Mouse (Mus musculus) ES-Bruce4 (cell line): ENCODE measurements around the gene 1700067P10Rik.

Source experiments
- CTCF ChIP-seq: IDR thresholded peaks from one replicate; pipeline ENCODE4 v1.8.1; 2011; ENCODE audit warnings: low read depth, low read length
- POLR2A ChIP-seq: IDR thresholded peaks from one replicate; pipeline ENCODE4 v1.8.1; 2011; ENCODE audit warnings: low read length; ENCODE audit not compliant: insufficient read depth

DNA sequence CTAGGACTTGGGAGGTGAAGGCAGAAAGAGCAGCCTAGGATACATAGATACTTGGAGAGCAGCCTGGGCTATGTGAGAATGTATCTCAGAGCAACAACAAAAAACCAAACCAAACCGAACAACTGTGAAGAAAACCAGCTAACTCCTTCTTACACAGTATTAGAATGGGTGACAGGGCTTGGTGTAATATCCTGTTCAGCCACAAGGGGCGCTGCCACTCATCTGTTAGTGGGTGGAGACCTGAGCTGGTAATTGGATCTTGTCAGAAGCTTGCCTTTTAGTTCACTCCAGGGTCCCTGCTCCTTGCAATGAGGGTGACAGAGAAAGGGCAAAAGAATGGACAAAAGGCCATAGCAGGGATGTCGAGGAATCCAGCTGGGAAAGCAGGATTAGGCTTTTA lies 30.5 kb downstream of the 1700067P10Rik start:
- TF ChIP-seq POLR2A (no peak), CTCF (peak; percentile 73)
